Mouse (Mus musculus) kidney, postnatal 36 days (tissue): ENCODE data around the gene Nog.

Experiments used
- DNase-seq, 2 experiments: peaks; one replicate each; pipeline ENCODE4 v3.0.0; 2021 to 2022; ENCODE audit warnings: mixed read lengths in 2 of 2

Gene Nog

GRCm38 (mm10) chr11:89265080-89265479 is 37.1 kb downstream of the Nog start:
- DNase-seq = no peak

GRCm38 (mm10) chr11:89259338-89259915 is 42.7 kb downstream of the Nog start:
- DNase-seq = no peak

GRCm38 (mm10) chr11:89257893-89258292 is 44.2 kb downstream of the Nog start:
- no peak for DNase-seq

DNA sequence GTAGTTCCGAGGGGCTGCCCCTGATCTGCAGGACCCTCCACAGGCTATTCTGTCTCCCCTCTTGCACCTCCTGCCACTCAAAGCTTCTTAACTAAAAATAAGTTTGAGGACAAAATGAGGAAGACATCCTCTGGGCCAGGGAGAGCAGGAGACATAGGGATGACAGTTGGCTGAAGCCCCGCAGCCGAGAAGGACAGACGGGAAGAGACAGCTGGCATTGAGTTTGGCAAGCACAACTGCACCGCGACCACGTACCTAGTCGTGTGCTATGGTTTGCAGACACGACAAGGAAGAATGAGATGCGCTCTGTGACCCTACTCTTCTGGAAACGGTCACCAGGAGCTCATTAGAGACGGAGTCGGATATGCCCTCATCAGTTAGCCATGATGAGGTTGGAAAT is 48.2 kb downstream of the Nog start:
- no peak for DNase-seq
